Mouse (Mus musculus): ENCODE measurements around the gene Tmem144. TPM values are rescaled to one million over a fixed set of nuclear protein-coding genes. Genes with fewer than 3 reads are reported as not detected.
A peak's percentile ranks its signal among the peaks of the same experiment; 100 is the strongest.

Gene Tmem144
- polyA plus RNA-seq, 1 experiment from 2014 or later: 3.0 TPM

DNA sequence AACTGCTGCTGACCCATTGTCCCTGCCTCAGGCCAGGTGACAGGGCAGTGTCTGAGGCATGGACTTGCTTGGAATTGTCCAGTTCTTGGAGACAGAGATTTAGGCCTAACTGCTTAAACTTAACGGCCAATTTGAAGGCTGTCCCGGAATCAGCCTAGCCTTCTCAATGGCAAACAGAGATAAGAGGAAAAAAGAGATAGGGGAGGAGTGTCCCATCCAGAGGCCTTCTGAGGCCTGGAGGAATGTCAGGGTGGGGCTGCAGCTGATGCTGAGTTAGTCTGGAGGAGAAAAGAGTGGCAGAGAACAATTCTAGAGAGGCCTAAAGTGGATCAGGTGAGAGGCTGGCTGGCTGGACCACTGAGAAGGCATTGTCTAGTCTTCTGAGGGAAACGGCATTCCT lies 465 bp downstream of the Tmem144 start:
- Histone ChIP-seq H3K9ac (no peak overlapping the region), H3K9me3 (no peaks in the 10 kb centered on the region), H3K36me3 (no peaks in the 10 kb centered on the region), H3K4me3 (no peak overlapping the region), H3K27me3 (no peaks in the 10 kb centered on the region), H3K4me2 (replicated peaks) (no peak overlapping the region), H3K4me1 (no peaks in the 10 kb centered on the region), H3K27ac (no peak overlapping the region)
- ATAC-seq (ENCODE audit: low FRiP score, low read depth): no peak
- 78% methylated on average over 3 of the region's 3 CpGs for WGBS

DNA sequence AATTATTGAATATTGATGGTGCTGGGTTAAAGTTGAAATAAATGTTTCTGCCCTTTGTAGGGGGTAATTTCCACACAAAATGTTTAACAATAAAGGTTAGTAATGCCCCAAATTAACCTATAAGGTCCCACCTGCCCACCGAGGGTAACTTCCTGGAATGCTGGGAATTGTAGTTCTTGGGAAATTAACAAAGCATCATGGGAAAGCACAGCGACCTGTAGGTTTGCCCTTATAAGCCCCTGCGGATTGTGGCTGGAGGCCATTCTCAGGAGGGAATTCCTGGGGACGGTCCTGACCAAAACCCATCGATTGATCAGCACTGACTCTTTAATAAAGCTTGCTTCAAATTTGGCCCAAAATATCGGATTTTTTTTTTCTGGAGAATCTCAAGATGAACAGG lies 1.9 kb downstream of the Tmem144 start:
- Histone ChIP-seq H3K36me3 (no peaks in the 10 kb centered on the region), H3K9me3 (no peaks in the 10 kb centered on the region), H3K27ac (no peak overlapping the region), H3K4me1 (no peaks in the 10 kb centered on the region), H3K9ac (no peak overlapping the region), H3K4me3 (no peak overlapping the region), H3K4me2 (replicated peaks) (no peak overlapping the region), H3K27me3 (no peaks in the 10 kb centered on the region)
- WGBS: 34% methylated on average over 6 of the region's 6 CpGs
- no peak for ATAC-seq (ENCODE audit: low FRiP score, low read depth)

GRCm38 (mm10) chr3:79849621-79850020 lies 3.0 kb downstream of the Tmem144 start:
- Histone ChIP-seq H3K36me3 (no peaks in the 10 kb centered on the region), H3K4me2 (replicated peaks) (no peak overlapping the region), H3K9me3 (no peaks in the 10 kb centered on the region), H3K27me3 (no peaks in the 10 kb centered on the region), H3K9ac (no peak overlapping the region), H3K27ac (no peak overlapping the region), H3K4me1 (no peaks in the 10 kb centered on the region), H3K4me3 (no peak overlapping the region)
- ATAC-seq (ENCODE audit: low FRiP score, low read depth): no peak
- WGBS: 77% methylated on average over 2 of the region's 2 CpGs

GRCm38 (mm10) chr3:79848841-79849240 lies 3.7 kb downstream of the Tmem144 start:
- WGBS: 35% methylated on average over 4 of the region's 4 CpGs
- no peak overlapping the region for H3K27ac ChIP-seq
- ATAC-seq (ENCODE audit: low FRiP score, low read depth): no peak
- no peaks in the 10 kb centered on the region for H3K27me3 ChIP-seq
- H3K4me3 ChIP-seq: no peak overlapping the region
- no peaks in the 10 kb centered on the region for H3K4me1 ChIP-seq
- H3K36me3 ChIP-seq: no peaks in the 10 kb centered on the region
- H3K4me2 ChIP-seq (replicated peaks): no peak overlapping the region
- H3K9me3 ChIP-seq: no peaks in the 10 kb centered on the region
- H3K9ac ChIP-seq: no peak overlapping the region

- H3K9ac ChIP-seq: no peak overlapping the region
- 73% methylated on average over 5 of the region's 5 CpGs for WGBS
- no peaks in the 10 kb centered on the region for H3K27me3 ChIP-seq
Observed at GRCm38 (mm10) chr3:79846633-79847032, 5.9 kb downstream of the Tmem144 start.

DNA sequence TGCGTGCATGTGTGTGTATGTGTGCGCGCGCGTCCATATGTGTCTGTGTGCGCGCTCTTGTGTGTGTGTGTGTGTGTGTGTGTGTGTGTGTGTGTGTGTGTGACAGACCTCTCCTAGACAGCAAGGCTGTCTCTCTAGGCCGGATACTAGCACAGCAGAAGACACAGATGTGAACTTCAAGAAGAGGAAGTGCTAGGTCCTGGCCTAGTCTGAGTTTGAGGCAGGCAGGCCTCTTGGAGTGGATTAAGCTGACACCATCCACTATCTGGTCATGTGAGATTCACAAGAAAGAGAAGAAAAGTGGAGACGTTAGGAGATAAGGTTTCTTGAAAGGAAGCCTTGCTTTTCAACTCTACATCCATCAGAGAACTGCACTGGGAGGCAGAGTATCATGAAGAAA lies 8.6 kb downstream of the Tmem144 start:
- Histone ChIP-seq H3K4me3 (no peak overlapping the region), H3K9ac (no peak overlapping the region), H3K36me3 (no peaks in the 10 kb centered on the region), H3K4me1 (peaks cover 4% of the 10 kb centered on the region; the same call in 1 of the 2 replicates), H3K27ac (no peak overlapping the region), H3K4me2 (replicated peaks) (no peak overlapping the region), H3K9me3 (no peaks in the 10 kb centered on the region), H3K27me3 (no peaks in the 10 kb centered on the region)
- ATAC-seq (ENCODE audit: low FRiP score, low read depth): no peak
- 89% methylated on average over 9 of the region's 9 CpGs for WGBS

More at GRCm38 (mm10) chr3:79846633-79847032, 5.9 kb downstream of the Tmem144 start:
- H3K4me1 ChIP-seq: peaks cover 2% of the 10 kb centered on the region; the same call in 1 of the 2 replicates
- H3K36me3 ChIP-seq: no peaks in the 10 kb centered on the region
- no peaks in the 10 kb centered on the region for H3K9me3 ChIP-seq
- no peak overlapping the region for H3K4me3 ChIP-seq
- H3K4me2 ChIP-seq (replicated peaks): no peak overlapping the region
- no peak overlapping the region for H3K27ac ChIP-seq
- no peak for ATAC-seq (ENCODE audit: low FRiP score, low read depth)

DNA sequence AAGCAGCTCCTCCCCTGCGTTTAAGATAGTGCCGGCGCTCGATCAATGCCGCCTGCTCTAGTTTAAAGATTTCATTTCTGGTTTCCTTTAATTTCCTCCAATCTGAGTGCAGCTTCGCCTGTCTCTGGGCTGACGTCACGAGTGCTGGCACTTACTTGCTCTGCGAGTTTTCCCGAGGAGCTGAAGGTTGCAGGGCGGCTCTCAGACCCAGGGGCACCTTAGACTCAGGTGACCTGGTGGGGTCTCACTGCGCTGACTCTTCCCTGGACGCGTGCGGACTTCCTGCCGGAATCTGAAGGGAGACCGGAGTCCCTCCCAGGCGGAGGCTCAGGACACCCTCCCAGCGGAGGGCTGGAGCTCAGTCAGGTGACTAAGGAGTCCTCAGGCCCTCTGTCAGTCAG lies 10.0 kb downstream of the Tmem144 start:
- Histone ChIP-seq H3K36me3 (no peaks in the 10 kb centered on the region), H3K27me3 (no peaks in the 10 kb centered on the region), H3K27ac (0 out of 2 replicates have a peak overlapping the region, but pooled peaks have one; percentile 22), H3K4me2 (replicated peaks) (peak overlapping the region; percentile 70), H3K4me3 (peak overlapping the region; percentile 58), H3K9me3 (no peaks in the 10 kb centered on the region), H3K9ac (peak overlapping the region; percentile 69), H3K4me1 (peaks cover 4% of the 10 kb centered on the region; the same call in 1 of the 2 replicates)
- under 1% methylated on average over 19 of the region's 19 CpGs for WGBS
- ATAC-seq (ENCODE audit: low FRiP score, low read depth): peak; percentile 87

DNA sequence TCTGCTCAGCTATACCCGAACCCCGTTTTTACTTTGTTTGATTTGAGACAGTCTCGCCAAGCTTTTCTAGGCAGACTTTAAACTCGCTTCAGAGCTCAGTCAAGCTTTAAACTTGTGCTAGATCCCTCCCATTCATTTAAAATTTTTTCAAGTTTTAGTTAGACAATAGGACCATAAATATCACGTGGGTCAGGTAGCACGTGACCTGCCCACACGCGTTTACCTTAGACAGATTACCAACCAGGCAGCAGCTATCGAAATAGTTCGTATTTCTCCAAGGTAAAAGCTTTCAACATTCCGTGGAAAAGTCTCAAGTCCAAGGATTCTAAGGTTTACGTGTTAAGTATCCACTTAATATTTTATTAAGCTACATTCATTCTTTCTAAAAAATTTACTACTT lies 10.4 kb downstream of the Tmem144 start:
- peak overlapping the region; percentile 69 for H3K9ac ChIP-seq
- H3K27me3 ChIP-seq: no peaks in the 10 kb centered on the region
- H3K4me1 ChIP-seq: peaks cover 4% of the 10 kb centered on the region; the same call in 1 of the 2 replicates
- no peaks in the 10 kb centered on the region for H3K9me3 ChIP-seq
- peak; percentile 80 for ATAC-seq (ENCODE audit: low FRiP score, low read depth)
- H3K4me2 ChIP-seq (replicated peaks): peak overlapping the region; percentile 70
- H3K27ac ChIP-seq: no peak overlapping the region
- no peaks in the 10 kb centered on the region for H3K36me3 ChIP-seq
- 10% methylated on average over 12 of the region's 12 CpGs for WGBS
- peak overlapping the region; percentile 58 for H3K4me3 ChIP-seq

DNA sequence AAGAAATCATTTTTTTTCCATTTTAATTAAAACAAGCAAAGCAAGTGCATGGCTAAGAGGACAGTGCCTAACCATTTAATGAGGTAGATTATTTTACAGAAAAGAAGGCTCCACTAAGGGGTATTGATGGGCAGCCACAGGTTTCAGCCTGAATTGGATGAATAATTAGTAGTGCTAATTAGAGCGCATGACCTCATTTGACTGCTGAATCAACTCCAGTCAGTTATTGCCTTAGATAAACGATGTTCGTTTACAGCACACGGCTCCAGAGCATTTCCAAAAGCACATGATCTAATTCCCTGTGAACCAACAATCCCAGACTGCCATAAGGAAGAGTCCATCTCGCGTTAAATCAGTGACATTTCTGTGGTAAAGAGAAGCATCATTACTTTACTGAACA lies 11.1 kb downstream of the Tmem144 start:
- no peak for ATAC-seq (ENCODE audit: low FRiP score, low read depth)
- H3K4me1 ChIP-seq: peaks cover 4% of the 10 kb centered on the region; the same call in 1 of the 2 replicates
- 66% methylated on average over 6 of the region's 6 CpGs for WGBS
- H3K27ac ChIP-seq: no peak overlapping the region
- H3K27me3 ChIP-seq: no peaks in the 10 kb centered on the region
- H3K4me3 ChIP-seq: peak overlapping the region; percentile 58
- H3K36me3 ChIP-seq: no peaks in the 10 kb centered on the region
- H3K9me3 ChIP-seq: no peaks in the 10 kb centered on the region
- peak overlapping the region; percentile 70 for H3K4me2 ChIP-seq (replicated peaks)
- no peak overlapping the region for H3K9ac ChIP-seq

DNA sequence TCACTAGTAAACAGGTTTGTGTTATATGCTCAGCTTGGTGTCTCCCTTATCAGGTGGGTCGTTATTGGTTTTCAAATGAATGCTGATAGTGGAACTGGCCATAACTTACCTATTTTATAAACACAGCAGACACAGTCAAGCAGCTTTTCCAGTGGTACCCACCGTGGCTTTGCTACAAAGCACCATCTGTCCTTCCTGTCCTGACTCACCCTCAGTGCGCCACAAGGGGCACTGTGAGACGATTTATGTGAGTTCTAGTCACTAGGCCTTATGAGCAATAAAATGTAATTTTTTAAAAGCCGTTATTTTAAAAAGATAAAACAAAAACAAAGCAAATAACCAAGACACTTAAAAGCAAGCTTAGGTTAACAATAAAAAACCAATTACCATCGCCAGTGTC lies 13.8 kb downstream of the Tmem144 start:
- peaks cover 4% of the 10 kb centered on the region; the same call in 1 of the 2 replicates for H3K4me1 ChIP-seq
- H3K27ac ChIP-seq: no peak overlapping the region
- H3K4me2 ChIP-seq (replicated peaks): no peak overlapping the region
- no peak overlapping the region for H3K4me3 ChIP-seq
- WGBS: 50% methylated on average over 6 of the region's 6 CpGs
- H3K9ac ChIP-seq: no peak overlapping the region
- ATAC-seq (ENCODE audit: low FRiP score, low read depth): no peak
- no peaks in the 10 kb centered on the region for H3K9me3 ChIP-seq
- no peaks in the 10 kb centered on the region for H3K36me3 ChIP-seq
- no peaks in the 10 kb centered on the region for H3K27me3 ChIP-seq

DNA sequence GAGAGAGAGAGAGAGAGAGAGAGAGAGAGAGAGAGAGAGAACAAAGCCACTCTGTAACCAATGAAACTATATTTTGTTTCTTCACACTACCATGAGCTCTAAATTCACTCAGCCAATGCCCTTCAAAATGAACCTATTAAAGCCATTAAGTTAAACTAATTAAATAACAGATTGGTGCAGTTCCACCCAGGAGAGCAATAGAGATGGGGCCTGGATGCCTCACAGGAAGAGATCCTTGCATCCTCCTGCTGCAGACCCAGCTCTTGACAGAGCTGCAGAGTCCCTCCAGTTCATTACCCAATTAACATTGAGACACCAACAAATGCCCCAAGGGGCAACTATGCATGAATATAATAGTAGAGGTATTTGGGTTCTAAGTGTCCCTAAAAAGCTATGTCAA lies 23.3 kb downstream of the Tmem144 start:
- Histone ChIP-seq H3K27ac (no peak overlapping the region), H3K4me3 (no peak overlapping the region), H3K36me3 (no peaks in the 10 kb centered on the region), H3K27me3 (no peaks in the 10 kb centered on the region), H3K9me3 (no peaks in the 10 kb centered on the region), H3K4me2 (replicated peaks) (no peak overlapping the region), H3K9ac (no peak overlapping the region), H3K4me1 (no peaks in the 10 kb centered on the region)
- no peak for ATAC-seq (ENCODE audit: low FRiP score, low read depth)

DNA sequence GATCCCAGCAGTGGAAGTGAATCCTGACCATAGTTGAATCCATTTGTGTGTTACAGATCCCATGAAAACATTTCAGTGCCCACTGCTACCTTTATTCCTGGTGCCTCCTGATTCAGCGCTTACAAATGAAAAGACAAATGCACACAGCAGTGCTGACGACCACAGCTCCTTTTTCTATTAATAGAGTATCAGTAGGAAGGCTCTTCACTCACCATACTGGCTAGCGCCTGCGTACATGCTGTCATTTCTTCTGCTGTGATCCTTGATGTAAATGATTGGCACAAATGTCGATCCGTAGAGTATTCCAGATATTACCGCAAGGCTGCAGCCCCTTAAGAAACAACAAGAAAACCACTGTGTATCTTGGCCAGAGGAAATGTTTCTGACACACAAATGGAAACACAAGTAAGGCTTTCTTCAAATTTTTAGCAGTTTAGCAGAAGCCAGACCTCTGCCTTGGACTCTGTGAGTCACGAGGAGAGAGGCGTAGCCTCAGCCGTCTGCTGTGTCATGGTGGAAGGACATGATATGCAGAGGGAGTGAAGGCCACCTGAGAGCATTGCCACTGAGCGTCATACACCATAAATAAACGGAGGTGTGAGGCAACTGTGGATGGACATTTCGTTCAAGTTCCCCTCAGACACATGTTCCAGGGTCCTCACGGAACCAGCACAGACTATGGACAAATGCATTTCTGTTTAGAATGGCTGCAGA lies 27.3 kb downstream of the Tmem144 start:
- Histone ChIP-seq H3K27ac (no peak overlapping the region), H3K4me3 (no peak overlapping the region), H3K36me3 (no peaks in the 10 kb centered on the region), H3K9me3 (no peaks in the 10 kb centered on the region), H3K9ac (no peak overlapping the region), H3K4me1 (no peaks in the 10 kb centered on the region), H3K4me2 (replicated peaks) (no peak overlapping the region), H3K27me3 (no peaks in the 10 kb centered on the region)
- 90% methylated on average over 14 of the region's 14 CpGs for WGBS
- no peak for ATAC-seq (ENCODE audit: low FRiP score, low read depth)

DNA sequence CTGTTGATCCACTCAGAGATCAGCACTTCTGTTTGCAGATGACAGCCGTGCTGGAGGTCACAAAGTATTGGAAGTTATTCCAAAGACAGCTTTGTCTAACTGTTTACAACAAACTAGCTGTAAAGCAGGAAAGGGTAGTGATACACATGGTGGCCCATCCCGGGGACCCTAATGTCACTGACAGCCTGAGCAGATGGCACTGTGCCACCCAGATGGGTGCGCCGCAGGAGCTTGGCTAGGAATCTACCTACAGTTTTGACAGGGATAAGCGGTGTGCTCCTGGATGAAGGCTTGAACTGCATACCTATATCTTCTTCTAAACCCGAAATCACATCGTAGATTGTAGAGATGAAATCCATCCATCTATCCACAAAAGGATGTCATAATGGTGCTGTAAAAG lies 29.4 kb downstream of the Tmem144 start:
- Histone ChIP-seq H3K9ac (no peak overlapping the region), H3K27me3 (no peaks in the 10 kb centered on the region), H3K4me3 (no peak overlapping the region), H3K4me1 (peaks cover 4% of the 10 kb centered on the region; the same call in 1 of the 2 replicates), H3K36me3 (no peaks in the 10 kb centered on the region), H3K4me2 (replicated peaks) (no peak overlapping the region), H3K27ac (no peak overlapping the region), H3K9me3 (no peaks in the 10 kb centered on the region)
- WGBS: 91% methylated on average over 7 of the region's 7 CpGs
- no peak for ATAC-seq (ENCODE audit: low FRiP score, low read depth)

Measured in limb, embryonic 13.5 days (tissue).